In the genomic region with DNA sequence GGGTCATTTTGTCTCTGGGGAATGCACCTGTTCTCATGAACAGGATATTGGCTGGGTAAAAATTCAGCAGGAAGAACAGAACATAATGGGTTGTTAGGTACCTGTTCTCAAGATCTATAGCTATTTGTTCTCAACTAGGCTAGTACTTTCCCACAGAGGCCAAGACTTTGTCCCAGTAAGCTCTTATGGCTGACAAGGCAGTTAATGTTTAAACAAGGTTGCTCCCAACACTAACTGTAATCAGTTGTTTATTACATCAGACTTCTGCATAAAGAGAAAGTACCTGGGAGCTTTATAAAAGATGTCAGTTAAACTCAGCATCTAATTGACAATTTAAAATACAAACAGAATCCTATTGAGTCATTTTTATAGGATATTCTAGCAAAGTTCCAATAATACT, we compare ENCODE assay signal across 24 mouse cellular contexts.
DNase-seq lines count a peak whose midpoint lies in the region; ATAC-seq and TF ChIP-seq lines count a peak whose summit lies in the region.
"Had no signal": no experiment of that assay in that cellular context is flagged by ENCODE, and none has a peak within 500 bp of the region (broad histone marks: within the 10 kb centered on the region; RNA-seq: fewer than 3 reads in every experiment).

No protein-coding gene starts in this region.

- H3K9ac ChIP-seq in intestine, embryonic 16.5 days (ENCODE audit: low read depth, low read length), result no peak overlapping the region
- no peak overlapping the region for H3K9ac ChIP-seq in intestine, embryonic 15.5 days
- no peak overlapping the region for H3K9ac ChIP-seq in kidney, embryonic 14.5 days (ENCODE audit: low read depth, low read length)
- H3K9ac ChIP-seq in liver, adult 2 months (ENCODE audit: low read depth, low read length), result no peak overlapping the region
- no peak overlapping the region for H3K9ac ChIP-seq in liver, embryonic 11.5 days (ENCODE audit: low read depth, low read length)
- H3K9ac ChIP-seq: embryonic facial prominence, embryonic 12.5 days; forebrain, embryonic 13.5 days; forebrain, embryonic 15.5 days had no signal

- H3K4me3 ChIP-seq in intestine, embryonic 16.5 days (ENCODE audit: low read length), result no peak overlapping the region
- no peak overlapping the region for H3K4me3 ChIP-seq in intestine, embryonic 15.5 days (replicated peaks)
- no peak overlapping the region for H3K4me3 ChIP-seq in kidney, embryonic 14.5 days (ENCODE audit: low read length)
- H3K4me3 ChIP-seq in liver, adult 2 months (ENCODE audit: insufficient read depth, low read depth, low read length), result no peak overlapping the region
- H3K4me3 ChIP-seq in liver, embryonic 11.5 days (ENCODE audit: low read depth, low read length), result no peak overlapping the region
- H3K4me3 ChIP-seq: embryonic facial prominence, embryonic 10.5 days; embryonic facial prominence, embryonic 12.5 days; forebrain, embryonic 13.5 days; forebrain, embryonic 15.5 days had no signal

- TF ChIP-seq CTCF in liver, adult 2 months (IDR thresholded peaks at IDR 0.05; ENCODE audit: low read depth, low read length), result no peak

- no peaks in the 10 kb centered on the region for H3K36me3 ChIP-seq in intestine, embryonic 16.5 days (ENCODE audit: control insufficient read depth, insufficient read depth, low read length)
- no peaks in the 10 kb centered on the region for H3K36me3 ChIP-seq in intestine, embryonic 15.5 days
- H3K36me3 ChIP-seq in kidney, embryonic 14.5 days (ENCODE audit: control insufficient read depth, insufficient read depth, low read length), result no peaks in the 10 kb centered on the region
- no peaks in the 10 kb centered on the region for H3K36me3 ChIP-seq in liver, adult 2 months (ENCODE audit: control insufficient read depth, insufficient read depth, low read length)
- no peaks in the 10 kb centered on the region for H3K36me3 ChIP-seq in liver, embryonic 11.5 days (ENCODE audit: control insufficient read depth, insufficient read depth, low read length)
- H3K36me3 ChIP-seq: embryonic facial prominence, embryonic 10.5 days; embryonic facial prominence, embryonic 12.5 days; forebrain, embryonic 15.5 days; G1E had no signal

- DNase-seq in kidney, adult 9 months, result peak; percentile 60
- peak; percentile 78 for DNase-seq in liver, adult 2 months (ENCODE audit: extremely low read depth, low read depth, low spot score)
- no peak for DNase-seq in liver, embryonic 11.5 days (ENCODE audit: low spot score)
- DNase-seq: adrenal gland, adult 8-10 months; adrenal gland, postnatal 14 days; adrenal gland, postnatal 36 days; B cell, adult 2 months; cerebellum, adult 11-12 months; cerebellum, adult 2 months; cerebellum, adult 9-10 months; cerebellum, postnatal 10 days; cerebellum, postnatal 25 days had no signal

- no peaks in the 10 kb centered on the region for H3K27me3 ChIP-seq in intestine, embryonic 16.5 days (replicated peaks; ENCODE audit: control insufficient read depth, insufficient read depth, low read length)
- no peaks in the 10 kb centered on the region for H3K27me3 ChIP-seq in intestine, embryonic 15.5 days (replicated peaks)
- H3K27me3 ChIP-seq in kidney, embryonic 14.5 days (ENCODE audit: control insufficient read depth, insufficient read depth, low read length), result no peaks in the 10 kb centered on the region
- H3K27me3 ChIP-seq in liver, adult 2 months (ENCODE audit: control insufficient read depth, insufficient read depth, low read length), result no peaks in the 10 kb centered on the region
- no peaks in the 10 kb centered on the region for H3K27me3 ChIP-seq in liver, embryonic 11.5 days (replicated peaks; ENCODE audit: control insufficient read depth, insufficient read depth, low read length)
- H3K27me3 ChIP-seq: CH12.LX; embryonic facial prominence, embryonic 12.5 days; forebrain, embryonic 13.5 days; forebrain, embryonic 15.5 days; Patski had no signal

- peak; percentile 33; the same call in 1 of the 2 replicates for ATAC-seq in intestine, embryonic 16.5 days
- no peak for ATAC-seq in intestine, embryonic 15.5 days
- ATAC-seq in kidney, embryonic 14.5 days (ENCODE audit: low FRiP score, low TSS enrichment), result no peak
- no peak for ATAC-seq in liver, embryonic 11.5 days (replicated peaks; ENCODE audit: low FRiP score)
- ATAC-seq: activated CD4-positive, CD25-positive, alpha-beta regulatory T cell, adult 4 months; CD4-positive, CD25-positive, alpha-beta regulatory T cell, adult 4 months; forebrain, embryonic 13.5 days; forebrain, embryonic 15.5 days; Patski had no signal

- no peaks in the 10 kb centered on the region for H3K4me1 ChIP-seq in intestine, embryonic 16.5 days (ENCODE audit: control insufficient read depth, insufficient read depth, low read length)
- H3K4me1 ChIP-seq in intestine, embryonic 15.5 days (replicated peaks), result no peaks in the 10 kb centered on the region
- no peaks in the 10 kb centered on the region for H3K4me1 ChIP-seq in kidney, embryonic 14.5 days (ENCODE audit: control insufficient read depth, insufficient read depth, low read length)
- peaks cover 3% of the 10 kb centered on the region for H3K4me1 ChIP-seq in liver, adult 2 months (ENCODE audit: control insufficient read depth, insufficient read depth, low read length)
- no peaks in the 10 kb centered on the region for H3K4me1 ChIP-seq in liver, embryonic 11.5 days (replicated peaks; ENCODE audit: control insufficient read depth, insufficient read depth, low read length)
- H3K4me1 ChIP-seq: embryonic facial prominence, embryonic 10.5 days; embryonic facial prominence, embryonic 12.5 days; forebrain, embryonic 13.5 days; forebrain, embryonic 15.5 days had no signal

- no peak overlapping the region for H3K4me2 ChIP-seq in intestine, embryonic 16.5 days (ENCODE audit: low read depth, low read length)
- no peak overlapping the region for H3K4me2 ChIP-seq in intestine, embryonic 15.5 days (replicated peaks)
- no peak overlapping the region for H3K4me2 ChIP-seq in kidney, embryonic 14.5 days (replicated peaks; ENCODE audit: low read depth, low read length)
- H3K4me2 ChIP-seq in liver, embryonic 11.5 days, result no peak overlapping the region
- H3K4me2 ChIP-seq: embryonic facial prominence, embryonic 12.5 days; forebrain, embryonic 13.5 days; forebrain, embryonic 15.5 days had no signal

- no peak overlapping the region for H3K27ac ChIP-seq in intestine, embryonic 16.5 days (ENCODE audit: low read length)
- no peak overlapping the region for H3K27ac ChIP-seq in intestine, embryonic 15.5 days
- no peak overlapping the region for H3K27ac ChIP-seq in kidney, embryonic 14.5 days (ENCODE audit: low read depth, low read length)
- H3K27ac ChIP-seq in liver, adult 2 months (replicated peaks; ENCODE audit: insufficient read depth, low read depth, low read length), result no peak overlapping the region
- H3K27ac ChIP-seq in liver, embryonic 11.5 days (ENCODE audit: low read depth, low read length), result no peak overlapping the region
- H3K27ac ChIP-seq: embryonic facial prominence, embryonic 10.5 days; embryonic facial prominence, embryonic 12.5 days; forebrain, embryonic 13.5 days; forebrain, embryonic 15.5 days had no signal

- TF ChIP-seq POLR2A in liver, adult 2 months (IDR thresholded peaks at IDR 0.05; ENCODE audit: extremely low read depth, insufficient read depth, low read length), result no peak

- no peaks in the 10 kb centered on the region for H3K9me3 ChIP-seq in intestine, embryonic 16.5 days (ENCODE audit: control insufficient read depth, low read length)
- H3K9me3 ChIP-seq in intestine, embryonic 15.5 days, result no peaks in the 10 kb centered on the region
- H3K9me3 ChIP-seq in kidney, embryonic 14.5 days (ENCODE audit: control insufficient read depth, low read length), result no peaks in the 10 kb centered on the region
- no peaks in the 10 kb centered on the region for H3K9me3 ChIP-seq in liver, embryonic 11.5 days (ENCODE audit: control insufficient read depth, low read length)
- H3K9me3 ChIP-seq: embryonic facial prominence, embryonic 10.5 days; embryonic facial prominence, embryonic 12.5 days; forebrain, embryonic 13.5 days; forebrain, embryonic 15.5 days; G1E had no signal

- H3K79me2 ChIP-seq in liver, adult 2 months (ENCODE audit: control insufficient read depth, insufficient read depth, low read length), result no peaks in the 10 kb centered on the region
